Mouse (Mus musculus): Measurements from ENCODE around the gene Tcl1b2. TPM values are rescaled to one million over a fixed set of nuclear protein-coding genes. Genes with fewer than 3 reads are reported as not detected.
"Not testable (repeated sequence)": the region's sequence is repeated elsewhere in the genome, so short reads cannot be mapped to it uniquely, and the experiment has no call there.

Gene Tcl1b2
- polyA plus RNA-seq, 1 experiment from 2014 or later, result not detected

GRCm38 (mm10) chr12:105127607-105128006 is 18.2 kb upstream of the Tcl1b2 start:
- H3K36me3 ChIP-seq (ENCODE audit: control insufficient read depth, insufficient read depth, low read length), result no peaks in the 10 kb centered on the region
- no peak for DNase-seq (ENCODE audit: low spot score)
- H3K27ac ChIP-seq (replicated peaks), result no peak overlapping the region
- H3K9ac ChIP-seq (ENCODE audit: low read length), result no peak overlapping the region
- no peaks in the 10 kb centered on the region for H3K9me3 ChIP-seq (ENCODE audit: control insufficient read depth, low read length)
- H3K4me3 ChIP-seq (ENCODE audit: low read depth, low read length), result no peak overlapping the region
- ATAC-seq (ENCODE audit: low FRiP score, low TSS enrichment), result no peak
- no peaks in the 10 kb centered on the region for H3K4me1 ChIP-seq (replicated peaks; ENCODE audit: control insufficient read depth, insufficient read depth)
- no peaks in the 10 kb centered on the region for H3K27me3 ChIP-seq (ENCODE audit: control insufficient read depth, insufficient read depth, low read length)
- no peak overlapping the region for H3K4me2 ChIP-seq (replicated peaks; ENCODE audit: low read depth)
- WGBS, result 69% methylated on average over 2 of the region's 2 CpGs
- no peak for TF ChIP-seq EP300 (optimal IDR thresholded peaks at IDR 0.05)
- no peak for TF ChIP-seq CTCF (IDR thresholded peaks at IDR 0.05; ENCODE audit: low read depth)

- H3K36me3 ChIP-seq (ENCODE audit: control insufficient read depth, insufficient read depth, low read length); ATAC-seq (ENCODE audit: low FRiP score, low TSS enrichment); H3K27ac ChIP-seq (replicated peaks); DNase-seq (ENCODE audit: low spot score); H3K9me3 ChIP-seq (ENCODE audit: control insufficient read depth, low read length); H3K4me3 ChIP-seq (ENCODE audit: low read depth, low read length); H3K4me2 ChIP-seq (replicated peaks; ENCODE audit: low read depth); H3K9ac ChIP-seq (ENCODE audit: low read length); H3K4me1 ChIP-seq (replicated peaks; ENCODE audit: control insufficient read depth, insufficient read depth); H3K27me3 ChIP-seq (ENCODE audit: control insufficient read depth, insufficient read depth, low read length): not testable (repeated sequence)
- 54% methylated on average over 3 of the region's 3 CpGs for WGBS
Measured at GRCm38 (mm10) chr12:105129494-105130205, 16.2 kb upstream of the Tcl1b2 start.

GRCm38 (mm10) chr12:105134167-105134566 is 11.6 kb upstream of the Tcl1b2 start:
- ATAC-seq (ENCODE audit: low FRiP score, low TSS enrichment); H3K9ac ChIP-seq (ENCODE audit: low read length); H3K9me3 ChIP-seq (ENCODE audit: control insufficient read depth, low read length); H3K36me3 ChIP-seq (ENCODE audit: control insufficient read depth, insufficient read depth, low read length); H3K27ac ChIP-seq (replicated peaks); H3K4me2 ChIP-seq (replicated peaks; ENCODE audit: low read depth); H3K4me1 ChIP-seq (replicated peaks; ENCODE audit: control insufficient read depth, insufficient read depth); H3K27me3 ChIP-seq (ENCODE audit: control insufficient read depth, insufficient read depth, low read length); H3K4me3 ChIP-seq (ENCODE audit: low read depth, low read length); DNase-seq (ENCODE audit: low spot score): not testable (repeated sequence)
- 46% methylated on average over 2 of the region's 2 CpGs for WGBS

- not testable (repeated sequence) for H3K4me3 ChIP-seq (ENCODE audit: low read depth, low read length); ATAC-seq (ENCODE audit: low FRiP score, low TSS enrichment); H3K4me1 ChIP-seq (replicated peaks; ENCODE audit: control insufficient read depth, insufficient read depth); H3K27me3 ChIP-seq (ENCODE audit: control insufficient read depth, insufficient read depth, low read length); H3K36me3 ChIP-seq (ENCODE audit: control insufficient read depth, insufficient read depth, low read length); H3K9me3 ChIP-seq (ENCODE audit: control insufficient read depth, low read length); H3K27ac ChIP-seq (replicated peaks); DNase-seq (ENCODE audit: low spot score); H3K4me2 ChIP-seq (replicated peaks; ENCODE audit: low read depth); H3K9ac ChIP-seq (ENCODE audit: low read length)
- 79% methylated on average over 4 of the region's 4 CpGs for whole genome bisulfite sequencing
Measured at GRCm38 (mm10) chr12:105134826-105135225, 11.0 kb upstream of the Tcl1b2 start.

GRCm38 (mm10) chr12:105137729-105138128 is 8.1 kb upstream of the Tcl1b2 start:
- not testable (repeated sequence) for H3K4me2 ChIP-seq (replicated peaks; ENCODE audit: low read depth); DNase-seq (ENCODE audit: low spot score); ATAC-seq (ENCODE audit: low FRiP score, low TSS enrichment); H3K36me3 ChIP-seq (ENCODE audit: control insufficient read depth, insufficient read depth, low read length); H3K9me3 ChIP-seq (ENCODE audit: control insufficient read depth, low read length); H3K27ac ChIP-seq (replicated peaks); H3K4me1 ChIP-seq (replicated peaks; ENCODE audit: control insufficient read depth, insufficient read depth); H3K27me3 ChIP-seq (ENCODE audit: control insufficient read depth, insufficient read depth, low read length); H3K4me3 ChIP-seq (ENCODE audit: low read depth, low read length); H3K9ac ChIP-seq (ENCODE audit: low read length)
- 55% methylated on average over 1 of the region's 1 CpGs for WGBS

- Histone ChIP-seq H3K9me3 (ENCODE audit: control insufficient read depth, low read length) (no peaks in the 10 kb centered on the region), H3K27ac (replicated peaks) (no peak overlapping the region), H3K36me3 (ENCODE audit: control insufficient read depth, insufficient read depth, low read length) (no peaks in the 10 kb centered on the region), H3K9ac (ENCODE audit: low read length) (no peak overlapping the region), H3K4me3 (ENCODE audit: low read depth, low read length) (no peak overlapping the region), H3K27me3 (ENCODE audit: control insufficient read depth, insufficient read depth, low read length) (no peaks in the 10 kb centered on the region), H3K4me1 (replicated peaks; ENCODE audit: control insufficient read depth, insufficient read depth) (no peaks in the 10 kb centered on the region), H3K4me2 (replicated peaks; ENCODE audit: low read depth) (no peak overlapping the region)
- ATAC-seq (ENCODE audit: low FRiP score, low TSS enrichment), result no peak
- 87% methylated on average over 3 of the region's 3 CpGs for WGBS
- no peak for DNase-seq (ENCODE audit: low spot score)
- TF ChIP-seq CTCF (IDR thresholded peaks at IDR 0.05; ENCODE audit: low read depth) (no peak), EP300 (optimal IDR thresholded peaks at IDR 0.05) (no peak)
Measured at GRCm38 (mm10) chr12:105143096-105143495, 2.7 kb upstream of the Tcl1b2 start.

GRCm38 (mm10) chr12:105144928-105145327 is 886 bp upstream of the Tcl1b2 start:
- DNase-seq (ENCODE audit: low spot score); ATAC-seq (ENCODE audit: low FRiP score, low TSS enrichment); H3K9ac ChIP-seq (ENCODE audit: low read length); H3K27me3 ChIP-seq (ENCODE audit: control insufficient read depth, insufficient read depth, low read length); H3K4me3 ChIP-seq (ENCODE audit: low read depth, low read length); H3K27ac ChIP-seq (replicated peaks); H3K9me3 ChIP-seq (ENCODE audit: control insufficient read depth, low read length); H3K4me1 ChIP-seq (replicated peaks; ENCODE audit: control insufficient read depth, insufficient read depth); H3K36me3 ChIP-seq (ENCODE audit: control insufficient read depth, insufficient read depth, low read length); H3K4me2 ChIP-seq (replicated peaks; ENCODE audit: low read depth): not testable (repeated sequence)
- 67% methylated on average over 1 of the region's 1 CpGs for WGBS

GRCm38 (mm10) chr12:105155286-105155685 is 9.5 kb downstream of the Tcl1b2 start:
- H3K27me3 ChIP-seq (ENCODE audit: control insufficient read depth, insufficient read depth, low read length); H3K9me3 ChIP-seq (ENCODE audit: control insufficient read depth, low read length); H3K36me3 ChIP-seq (ENCODE audit: control insufficient read depth, insufficient read depth, low read length); ATAC-seq (ENCODE audit: low FRiP score, low TSS enrichment); H3K4me1 ChIP-seq (replicated peaks; ENCODE audit: control insufficient read depth, insufficient read depth); H3K4me2 ChIP-seq (replicated peaks; ENCODE audit: low read depth); H3K27ac ChIP-seq (replicated peaks); H3K9ac ChIP-seq (ENCODE audit: low read length); DNase-seq (ENCODE audit: low spot score); H3K4me3 ChIP-seq (ENCODE audit: low read depth, low read length): not testable (repeated sequence)
- WGBS, result 66% methylated on average over 4 of the region's 4 CpGs

Data from stomach, postnatal 0 days (tissue).